Mouse (Mus musculus) bone marrow, adult 2 months (tissue): ENCODE data around the gene Hoxb3.
A peak's percentile ranks its signal among the peaks of the same experiment; 100 is the strongest.

Source experiments
- CTCF ChIP-seq: fragments of 200-500 bp; IDR thresholded peaks from 2 replicates; pipeline ENCODE4 v1.5.1; 2011; ENCODE audit warnings: low read length, control low read depth; ENCODE audit not compliant: control insufficient read depth, insufficient read depth
- POLR2A ChIP-seq: fragments of 200-500 bp; IDR thresholded peaks from 2 replicates; pipeline ENCODE4 v1.6.1; 2011; ENCODE audit warnings: low read depth, mild to moderate bottlenecking, control low read depth, low read length, borderline replicate concordance; ENCODE audit not compliant: control insufficient read depth

DNA sequence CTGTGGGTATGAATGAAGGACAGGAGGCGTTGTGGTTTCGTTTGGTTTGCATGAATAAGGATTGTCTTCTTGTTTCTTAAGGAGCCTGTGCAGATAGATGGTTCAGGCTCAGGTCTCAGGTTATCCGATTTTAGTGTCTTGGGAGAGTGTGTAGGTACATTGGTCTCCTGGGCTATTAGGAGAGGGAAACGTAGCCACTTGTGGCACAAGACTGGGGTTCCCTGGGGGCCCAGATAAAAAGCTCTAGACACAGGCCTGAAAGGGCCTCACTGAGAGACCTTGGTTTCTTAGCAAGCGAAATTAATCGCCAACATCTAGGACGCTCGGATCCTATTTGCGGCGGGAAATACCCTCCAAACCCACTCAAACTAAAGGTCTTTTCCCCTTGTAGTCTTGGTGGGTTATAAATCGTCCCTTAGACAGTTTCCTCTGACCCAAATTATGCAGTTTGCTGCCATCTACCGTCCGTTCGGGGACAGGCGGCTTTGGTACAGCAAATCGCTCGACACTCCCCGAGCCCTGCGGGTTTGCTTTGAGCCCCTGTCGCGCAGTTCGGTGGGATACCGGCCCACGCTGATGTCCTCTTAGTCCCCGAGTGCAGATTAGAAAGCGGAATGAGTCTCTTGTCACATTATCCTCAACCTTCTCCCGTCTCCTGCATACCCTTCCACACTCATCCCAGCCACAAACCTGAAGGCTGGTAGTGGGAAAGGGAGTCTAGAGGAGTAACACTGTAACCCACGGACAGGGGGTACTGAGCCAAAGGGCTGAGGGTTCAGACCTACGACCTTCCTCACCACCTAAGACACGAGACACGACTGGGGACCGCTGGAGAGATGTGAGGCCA lies 28.7 kb upstream of the Hoxb3 start:
- peak; percentile 62 for TF ChIP-seq CTCF
- TF ChIP-seq POLR2A: no peak
